Mouse (Mus musculus) olfactory bulb, adult 2 months (tissue): Measurements from ENCODE around the gene Hibadh.

Experiments
- CTCF ChIP-seq: fragments of 200-500 bp; IDR thresholded peaks from 2 replicates; pipeline ENCODE4 v1.5.1; 2012; ENCODE audit warnings: low read depth, mild to moderate bottlenecking, low read length, moderate library complexity; ENCODE audit not compliant: insufficient read depth
- POLR2A ChIP-seq: fragments of 200-500 bp; IDR thresholded peaks from 2 replicates; pipeline ENCODE4 v1.6.1; 2012; ENCODE audit warnings: mild to moderate bottlenecking, low read depth, low read length, moderate library complexity; ENCODE audit not compliant: insufficient read depth

GRCm38 (mm10) chr6:52674541-52674940 lies 34.4 kb upstream of the Hibadh start:
- TF ChIP-seq CTCF (no peak), POLR2A (no peak)
